ENCODE assay signal across 9 mouse cellular contexts in genomic region chr2:106083801-106084800, GRCm38 (mm10).
DNase-seq lines count a peak whose midpoint lies in the region; ATAC-seq lines count a peak whose summit lies in the region.
"Had no signal": no experiment of that assay in that cellular context is flagged by ENCODE, and none has a peak within 500 bp of the region (broad histone marks: within the 10 kb centered on the region; RNA-seq: fewer than 3 reads in every experiment).

No protein-coding gene starts in this region.

- H3K9me3 ChIP-seq in forebrain, embryonic 16.5 days (ENCODE audit: control insufficient read depth, low read length), result no peaks in the 10 kb centered on the region
- H3K9me3 ChIP-seq in midbrain, embryonic 13.5 days, result no peaks in the 10 kb centered on the region
- H3K9me3 ChIP-seq in heart, embryonic 12.5 days (replicated peaks), result no peaks in the 10 kb centered on the region
- H3K9me3 ChIP-seq in intestine, embryonic 16.5 days (ENCODE audit: control insufficient read depth, low read length), result no peaks in the 10 kb centered on the region
- H3K9me3 ChIP-seq: intestine, embryonic 15.5 days had no signal

- peak; percentile 81 for DNase-seq in A20 (ENCODE audit: low read depth, low spot score)
- DNase-seq in brain, embryonic 18.5 days (ENCODE audit: low read depth, low spot score), result peak; percentile 56
- DNase-seq in frontal cortex, postnatal 10 days (ENCODE audit: low spot score in 2 of 2), result no peak

- peaks cover 9% of the 10 kb centered on the region for H3K4me1 ChIP-seq in forebrain, embryonic 16.5 days (replicated peaks; ENCODE audit: control insufficient read depth, insufficient read depth, low read length)
- peaks cover 21% of the 10 kb centered on the region for H3K4me1 ChIP-seq in midbrain, embryonic 13.5 days (replicated peaks)
- H3K4me1 ChIP-seq in heart, embryonic 12.5 days (replicated peaks), result no peaks in the 10 kb centered on the region
- H3K4me1 ChIP-seq in intestine, embryonic 16.5 days (ENCODE audit: control insufficient read depth, insufficient read depth, low read length), result no peaks in the 10 kb centered on the region
- H3K4me1 ChIP-seq: intestine, embryonic 15.5 days had no signal

- ATAC-seq in forebrain, embryonic 16.5 days, result peak; percentile 97
- ATAC-seq in midbrain, embryonic 13.5 days, result peak; percentile 89
- ATAC-seq in heart, embryonic 12.5 days (ENCODE audit: insufficient number of reproducible peaks, low FRiP score), result no peak
- no peak for ATAC-seq in intestine, embryonic 16.5 days
- ATAC-seq: intestine, embryonic 15.5 days had no signal

- no peak overlapping the region for H3K27ac ChIP-seq in forebrain, embryonic 16.5 days (ENCODE audit: low read length)
- peak overlapping the region; percentile 60 for H3K27ac ChIP-seq in midbrain, embryonic 13.5 days
- H3K27ac ChIP-seq in heart, embryonic 12.5 days (ENCODE audit: poor library complexity, severe bottlenecking), result no peak overlapping the region
- no peak overlapping the region for H3K27ac ChIP-seq in intestine, embryonic 16.5 days (ENCODE audit: low read length)
- H3K27ac ChIP-seq: intestine, embryonic 15.5 days; liver, embryonic 14.5 days had no signal

- peak overlapping the region; percentile 16 for H3K4me2 ChIP-seq in forebrain, embryonic 16.5 days (ENCODE audit: low read length)
- peak overlapping the region; percentile 20; the same call in 1 of the 2 replicates for H3K4me2 ChIP-seq in midbrain, embryonic 13.5 days (replicated peaks)
- H3K4me2 ChIP-seq in heart, embryonic 12.5 days, result no peak overlapping the region
- no peak overlapping the region for H3K4me2 ChIP-seq in intestine, embryonic 16.5 days (ENCODE audit: low read depth, low read length)
- H3K4me2 ChIP-seq: intestine, embryonic 15.5 days had no signal

- no peak overlapping the region for H3K4me3 ChIP-seq in forebrain, embryonic 16.5 days (replicated peaks; ENCODE audit: low read length)
- H3K4me3 ChIP-seq in midbrain, embryonic 13.5 days (replicated peaks), result no peak overlapping the region
- no peak overlapping the region for H3K4me3 ChIP-seq in heart, embryonic 12.5 days
- no peak overlapping the region for H3K4me3 ChIP-seq in intestine, embryonic 16.5 days (ENCODE audit: low read length)
- H3K4me3 ChIP-seq: intestine, embryonic 15.5 days had no signal

- H3K36me3 ChIP-seq in forebrain, embryonic 16.5 days (ENCODE audit: control insufficient read depth, insufficient read depth), result no peaks in the 10 kb centered on the region
- no peaks in the 10 kb centered on the region for H3K36me3 ChIP-seq in midbrain, embryonic 13.5 days
- no peaks in the 10 kb centered on the region for H3K36me3 ChIP-seq in heart, embryonic 12.5 days
- H3K36me3 ChIP-seq in intestine, embryonic 16.5 days (ENCODE audit: control insufficient read depth, insufficient read depth, low read length), result no peaks in the 10 kb centered on the region
- H3K36me3 ChIP-seq: intestine, embryonic 15.5 days had no signal

- H3K27me3 ChIP-seq in forebrain, embryonic 16.5 days (replicated peaks; ENCODE audit: control insufficient read depth, insufficient read depth, low read length), result peaks cover 9% of the 10 kb centered on the region; the same call in 1 of the 2 replicates
- H3K27me3 ChIP-seq in midbrain, embryonic 13.5 days, result peaks cover 3% of the 10 kb centered on the region; the same call in 1 of the 2 replicates
- peaks cover 4% of the 10 kb centered on the region; the same call in 1 of the 2 replicates for H3K27me3 ChIP-seq in heart, embryonic 12.5 days (replicated peaks)
- H3K27me3 ChIP-seq in intestine, embryonic 16.5 days (replicated peaks; ENCODE audit: control insufficient read depth, insufficient read depth, low read length), result no peaks in the 10 kb centered on the region
- H3K27me3 ChIP-seq: intestine, embryonic 15.5 days had no signal

- no peak overlapping the region for H3K9ac ChIP-seq in forebrain, embryonic 16.5 days (replicated peaks; ENCODE audit: low read depth, low read length)
- H3K9ac ChIP-seq in midbrain, embryonic 13.5 days (replicated peaks), result 0 out of 2 replicates have a peak overlapping the region, but pooled peaks have one; percentile 16
- H3K9ac ChIP-seq in heart, embryonic 12.5 days, result no peak overlapping the region
- H3K9ac ChIP-seq in intestine, embryonic 16.5 days (ENCODE audit: low read depth, low read length), result no peak overlapping the region
- H3K9ac ChIP-seq: intestine, embryonic 15.5 days; liver, embryonic 14.5 days had no signal

- WGBS in forebrain, embryonic 16.5 days, result 6% methylated on average over 11 of the region's 11 CpGs
- WGBS in midbrain, embryonic 13.5 days, result 5% methylated on average over 11 of the region's 11 CpGs
- 48% methylated on average over 11 of the region's 11 CpGs for WGBS in heart, embryonic 12.5 days
- WGBS in intestine, embryonic 16.5 days, result 37% methylated on average over 11 of the region's 11 CpGs

Comparison
In these comparisons a context has a peak if more than half of its experiments do, and no peak if none do; other contexts are left out.
1. DNase-seq: peak in A20 (single experiment) and brain, embryonic 18.5 days (single experiment); none in frontal cortex, postnatal 10 days (0 of 2).
2. ATAC-seq: peak in forebrain, embryonic 16.5 days (single experiment) and midbrain, embryonic 13.5 days (single experiment); none in heart, embryonic 12.5 days (single experiment) and intestine, embryonic 16.5 days (single experiment).
3. H3K4me2 ChIP-seq: peak in forebrain, embryonic 16.5 days (single experiment) and midbrain, embryonic 13.5 days (single experiment); none in heart, embryonic 12.5 days (single experiment) and intestine, embryonic 16.5 days (single experiment).